Mouse (Mus musculus): ENCODE data around the gene D930020B18Rik.

GRCm38 (mm10) chr10:121682539-121682938 lies 41.2 kb downstream of the D930020B18Rik start:
- TF ChIP-seq CHD2 (IDR thresholded peaks at IDR 0.05; ENCODE audit: low read length) (no peak), CTCF (IDR thresholded peaks at IDR 0.05 in 2 of 3, conservative IDR thresholded peaks at IDR 0.05 in 1 of 3; ENCODE audit: control insufficient read depth in 1 of 3, insufficient read depth in 1 of 3, low read depth in 2 of 3, low read length in 3 of 3, poor library complexity in 1 of 3, severe bottlenecking in 1 of 3) (no peak)
